Mouse (Mus musculus): ENCODE measurements around the gene Slx4.

DNA sequence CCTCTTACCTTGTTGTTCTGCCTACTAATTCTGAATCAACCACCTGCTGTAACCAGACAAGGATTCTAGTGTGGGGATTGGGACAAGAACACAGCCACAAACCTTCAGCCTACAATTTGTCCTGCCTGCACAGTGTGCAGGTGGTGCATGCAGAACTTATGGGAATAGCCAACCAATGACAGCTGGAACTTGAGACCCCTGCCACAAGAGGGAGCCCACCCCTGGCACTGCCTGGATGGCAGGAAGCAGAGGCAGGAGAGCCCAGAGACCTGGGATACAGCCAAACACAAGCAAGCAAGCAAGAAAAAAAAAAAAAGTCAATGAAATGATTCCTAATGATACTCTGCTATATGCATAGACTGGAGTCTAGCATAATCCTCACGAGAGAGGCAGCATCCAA is 17.7 kb upstream of the Slx4 start:
- TF ChIP-seq CTCF (IDR thresholded peaks at IDR 0.05; ENCODE audit: borderline replicate concordance, insufficient read depth, low read depth, low read length) (no peak), POLR2A (IDR thresholded peaks at IDR 0.05; ENCODE audit: borderline replicate concordance, insufficient read depth, low read length) (no peak)

All from cerebellum, adult 2 months (tissue).